Mouse (Mus musculus): ENCODE data around the gene Tubgcp6. TPM values are rescaled to one million over a fixed set of nuclear protein-coding genes. Genes with fewer than 3 reads are reported as not detected.

The Tubgcp6 gene
- 25.7 and 26.5 TPM in 2 replicates for polyA plus RNA-seq (2016; fragmentation: Nextera tagmentation; extraction: Ambion mirVana)

DNA sequence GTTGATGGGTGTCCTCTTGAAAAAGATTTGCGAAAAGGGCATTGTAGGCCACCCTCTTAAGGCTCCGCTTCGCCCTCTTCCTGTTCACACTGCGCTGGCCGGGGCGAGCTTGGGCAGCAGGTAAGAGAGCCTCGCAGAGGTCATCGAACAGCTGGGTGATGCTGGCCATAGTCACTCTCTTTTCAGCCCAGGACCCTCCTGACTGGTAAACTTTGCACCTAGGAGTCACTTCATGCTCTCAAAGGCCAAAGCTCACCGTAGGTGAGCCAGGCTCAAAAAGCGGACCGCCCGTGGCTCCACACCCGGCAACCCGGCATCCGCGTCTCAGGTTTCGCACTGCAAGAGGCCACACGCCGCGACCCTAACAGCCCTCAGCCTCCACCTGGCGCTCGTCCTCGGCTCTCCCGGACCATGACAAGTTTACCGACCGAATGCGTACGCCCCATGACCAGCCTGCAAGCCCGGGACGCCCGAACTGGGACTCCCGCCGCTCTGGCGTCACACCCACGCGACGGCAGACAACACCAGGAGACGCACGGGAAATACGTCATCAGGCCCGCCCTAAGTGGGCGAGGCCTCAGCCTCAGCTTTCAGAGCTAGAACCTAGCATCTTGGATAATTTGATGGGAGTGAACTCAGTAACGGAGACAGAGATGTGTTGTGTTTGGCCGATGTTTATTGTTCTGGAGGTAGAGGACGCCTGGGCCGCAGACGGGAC lies at the start of gene Tubgcp6:
TSS of gene Tubgcp6 (minus strand) at position 464 of the 718 bp plus-strand sequence.
- DNase-seq (ENCODE audit: extremely low spot score, low spot score): peak; percentile 95
- Histone ChIP-seq H3K36me3 (replicated peaks) (peaks cover 50% of the 10 kb centered on the region), H3K9me3 (no peaks in the 10 kb centered on the region), H3K27ac (peak within 1 kb of the TSS; percentile 88), H3K27me3 (ENCODE audit: poor library complexity, severe bottlenecking) (no peaks in the 10 kb centered on the region), H3K4me3 (peak within 1 kb of the TSS; percentile 96), H3K4me1 (peaks cover 52% of the 10 kb centered on the region)
- under 1% methylated on average over 47 of the region's 47 CpGs for WGBS

DNA sequence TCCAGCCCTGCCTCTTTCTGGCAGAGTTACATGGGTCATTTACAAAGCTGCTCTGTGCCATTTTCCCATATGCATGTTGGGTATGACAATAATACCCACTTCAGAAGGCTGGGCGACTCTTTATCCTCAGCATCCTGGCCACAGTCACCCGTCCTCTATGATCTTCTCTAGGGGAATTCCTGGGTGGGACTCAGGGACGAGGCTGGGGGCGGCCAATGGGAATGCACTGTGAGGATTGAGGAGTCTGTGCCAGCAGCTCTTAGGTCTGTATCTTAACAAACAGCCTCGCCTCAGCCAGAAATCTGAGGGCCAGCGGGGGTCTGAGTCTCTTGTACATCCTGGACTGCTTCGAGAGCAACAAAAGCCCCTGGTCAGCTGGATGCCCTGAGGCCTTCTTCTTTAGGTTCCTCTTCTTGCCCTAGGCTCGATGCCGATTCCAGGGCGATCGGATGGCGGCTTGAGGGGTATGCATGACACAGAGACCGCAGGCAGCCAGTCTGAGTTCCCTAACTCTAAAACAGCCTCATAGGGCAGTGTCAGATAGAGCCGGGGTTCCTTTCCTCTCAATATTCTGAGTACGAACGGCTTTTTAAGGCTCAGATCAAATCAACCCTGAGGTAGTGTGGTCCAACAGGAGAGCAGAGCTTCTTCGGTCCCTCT lies 49.5 kb upstream of the Tubgcp6 start:
- DNase-seq (ENCODE audit: extremely low spot score, low spot score): no peak
- WGBS: 28% methylated on average over 17 of the region's 17 CpGs
- H3K27me3 ChIP-seq (ENCODE audit: poor library complexity, severe bottlenecking): no peaks in the 10 kb centered on the region
- peak overlapping the region; percentile 85 for H3K27ac ChIP-seq
- H3K36me3 ChIP-seq (replicated peaks): peaks cover 58% of the 10 kb centered on the region
- H3K4me3 ChIP-seq: peak overlapping the region; percentile 67
- H3K9me3 ChIP-seq: no peaks in the 10 kb centered on the region
- peaks cover 91% of the 10 kb centered on the region for H3K4me1 ChIP-seq

DNA sequence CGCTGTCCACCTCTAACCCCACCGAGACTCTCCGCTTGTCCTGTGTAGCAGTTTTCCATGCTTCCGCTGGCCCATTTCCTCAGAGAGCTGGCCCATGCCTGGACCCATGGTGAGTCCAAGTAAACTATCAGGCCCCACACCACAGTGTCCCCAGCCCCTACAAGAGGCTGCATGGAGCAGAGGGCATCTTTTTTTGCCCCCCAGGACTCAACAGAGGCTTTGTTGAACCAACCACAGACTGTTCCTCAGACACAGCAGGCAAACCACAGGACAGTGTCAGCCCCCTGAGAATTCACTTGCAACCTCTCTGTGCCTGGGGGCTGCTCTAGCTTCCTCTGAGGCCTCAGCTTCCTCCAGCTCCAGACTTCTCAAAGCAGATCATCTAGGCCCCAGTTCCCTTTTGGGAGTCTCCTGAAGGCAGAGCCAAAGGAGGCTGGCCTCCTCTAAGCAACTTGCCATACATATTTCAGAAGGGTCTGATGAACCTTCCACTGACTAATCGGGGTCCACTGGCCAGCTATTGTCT lies 48.7 kb upstream of the Tubgcp6 start:
- Histone ChIP-seq H3K4me1 (peaks cover 83% of the 10 kb centered on the region), H3K27me3 (ENCODE audit: poor library complexity, severe bottlenecking) (no peaks in the 10 kb centered on the region), H3K27ac (peak overlapping the region; percentile 85), H3K36me3 (replicated peaks) (peaks cover 59% of the 10 kb centered on the region), H3K4me3 (no peak overlapping the region; the same call in 1 of the 2 replicates), H3K9me3 (no peaks in the 10 kb centered on the region)
- WGBS: 95% methylated on average over 5 of the region's 5 CpGs
- DNase-seq (ENCODE audit: extremely low spot score, low spot score): no peak

DNA sequence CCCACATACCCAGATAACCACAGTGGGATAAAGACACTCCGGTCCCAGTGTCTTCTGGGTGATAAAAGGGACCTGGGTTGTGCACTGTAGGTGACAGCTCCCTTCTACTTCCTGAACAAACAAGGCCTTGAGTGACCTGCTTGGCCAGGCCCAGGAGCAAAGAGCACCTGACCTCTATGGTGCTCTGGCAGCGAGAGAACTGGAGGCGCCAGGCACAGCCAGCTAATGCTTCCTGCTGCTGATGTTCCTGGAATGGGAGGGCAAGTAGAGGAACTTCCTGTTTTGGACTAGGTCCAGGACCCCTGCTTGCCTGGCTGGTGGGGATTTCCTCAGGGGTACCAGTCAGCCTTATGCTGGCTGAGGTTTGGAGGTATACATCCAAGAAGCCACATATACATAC lies 47.2 kb upstream of the Tubgcp6 start:
- 78% methylated on average over 3 of the region's 3 CpGs for WGBS
- DNase-seq (ENCODE audit: extremely low spot score, low spot score): no peak
- Histone ChIP-seq H3K4me3 (no peak overlapping the region), H3K36me3 (replicated peaks) (peaks cover 70% of the 10 kb centered on the region), H3K27me3 (ENCODE audit: poor library complexity, severe bottlenecking) (no peaks in the 10 kb centered on the region), H3K27ac (peak overlapping the region; percentile 75), H3K9me3 (no peaks in the 10 kb centered on the region), H3K4me1 (peaks cover 68% of the 10 kb centered on the region)

DNA sequence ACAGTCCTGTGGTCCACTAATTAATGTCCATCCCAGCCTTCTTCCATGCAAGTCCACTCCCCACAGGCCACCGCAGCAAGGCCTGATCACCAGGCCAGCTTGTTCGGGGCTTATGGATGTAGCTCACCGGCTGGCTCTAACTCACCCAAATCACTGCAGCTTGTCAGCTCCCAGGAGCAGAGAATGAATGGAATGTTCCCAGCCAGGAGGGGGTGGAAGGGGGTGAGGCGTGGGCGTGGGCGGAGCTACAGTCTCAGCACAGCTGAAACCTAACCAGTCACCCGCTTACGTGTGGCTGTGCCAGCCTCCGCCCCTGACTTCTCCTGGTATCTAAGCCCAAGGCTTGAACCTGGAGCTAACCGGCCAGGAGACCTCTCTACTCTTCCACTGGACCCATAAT lies 46.5 kb upstream of the Tubgcp6 start:
- H3K4me1 ChIP-seq: peaks cover 62% of the 10 kb centered on the region

DNA sequence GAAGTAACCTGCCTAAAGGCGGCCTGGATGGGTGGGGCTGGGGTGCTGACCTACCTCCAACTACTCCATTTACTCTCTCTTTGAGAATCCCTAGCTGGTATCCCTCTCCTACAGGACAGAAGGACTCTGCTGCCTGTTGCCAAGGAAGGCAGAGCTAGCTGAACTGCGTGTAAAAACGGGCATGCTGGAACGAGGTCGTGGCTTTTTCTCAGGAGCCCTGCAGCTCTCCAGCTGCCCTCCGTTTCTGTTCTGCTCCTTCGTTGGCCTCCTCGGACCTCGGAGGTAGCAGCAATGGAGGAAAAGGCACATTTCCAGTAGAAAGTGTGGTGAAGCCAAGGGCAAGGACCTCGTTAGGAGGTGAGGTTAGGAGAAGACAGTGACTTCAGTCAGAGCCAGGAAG lies 46.0 kb upstream of the Tubgcp6 start:
- Histone ChIP-seq H3K4me3 (peak overlapping the region; percentile 24; the same call in 1 of the 2 replicates), H3K4me1 (peaks cover 56% of the 10 kb centered on the region), H3K36me3 (replicated peaks) (peaks cover 81% of the 10 kb centered on the region), H3K27me3 (ENCODE audit: poor library complexity, severe bottlenecking) (no peaks in the 10 kb centered on the region), H3K27ac (peak overlapping the region; percentile 75), H3K9me3 (no peaks in the 10 kb centered on the region)
- WGBS: 62% methylated on average over 10 of the region's 10 CpGs
- DNase-seq (ENCODE audit: extremely low spot score, low spot score): no peak

More for the DNA sequence above, 46.5 kb upstream of the Tubgcp6 start:
- Histone ChIP-seq H3K27ac (peak overlapping the region; percentile 75), H3K9me3 (no peaks in the 10 kb centered on the region), H3K27me3 (ENCODE audit: poor library complexity, severe bottlenecking) (no peaks in the 10 kb centered on the region), H3K4me3 (peak overlapping the region; percentile 24; the same call in 1 of the 2 replicates), H3K36me3 (replicated peaks) (peaks cover 76% of the 10 kb centered on the region)
- DNase-seq (ENCODE audit: extremely low spot score, low spot score): peak; percentile 75
- 9% methylated on average over 10 of the region's 10 CpGs for WGBS

DNA sequence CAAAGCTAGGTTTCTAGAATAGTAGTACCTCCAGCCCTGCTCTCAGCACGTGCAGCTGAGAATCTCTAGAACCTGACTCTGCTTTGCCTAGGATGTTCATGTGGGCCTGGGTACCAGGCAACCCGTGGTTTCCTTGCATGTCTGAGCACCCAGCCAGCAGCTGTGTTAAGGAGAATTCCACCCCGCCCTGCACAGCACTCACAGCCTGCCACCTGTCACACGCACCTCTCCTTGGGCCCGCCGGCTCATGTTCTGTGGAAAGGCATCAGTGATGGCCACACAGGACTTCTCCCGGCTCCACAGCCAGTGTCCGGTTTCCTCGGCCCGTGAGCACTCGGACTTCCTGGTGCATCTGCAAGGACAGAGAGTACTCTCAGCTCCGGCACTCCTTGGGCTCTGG lies 42.6 kb upstream of the Tubgcp6 start:
- WGBS: 92% methylated on average over 12 of the region's 12 CpGs
- Histone ChIP-seq H3K4me3 (no peak overlapping the region), H3K4me1 (peaks cover 22% of the 10 kb centered on the region), H3K27me3 (ENCODE audit: poor library complexity, severe bottlenecking) (no peaks in the 10 kb centered on the region), H3K27ac (no peak overlapping the region), H3K9me3 (no peaks in the 10 kb centered on the region), H3K36me3 (replicated peaks) (peaks cover 99% of the 10 kb centered on the region)
- DNase-seq (ENCODE audit: extremely low spot score, low spot score): no peak

DNA sequence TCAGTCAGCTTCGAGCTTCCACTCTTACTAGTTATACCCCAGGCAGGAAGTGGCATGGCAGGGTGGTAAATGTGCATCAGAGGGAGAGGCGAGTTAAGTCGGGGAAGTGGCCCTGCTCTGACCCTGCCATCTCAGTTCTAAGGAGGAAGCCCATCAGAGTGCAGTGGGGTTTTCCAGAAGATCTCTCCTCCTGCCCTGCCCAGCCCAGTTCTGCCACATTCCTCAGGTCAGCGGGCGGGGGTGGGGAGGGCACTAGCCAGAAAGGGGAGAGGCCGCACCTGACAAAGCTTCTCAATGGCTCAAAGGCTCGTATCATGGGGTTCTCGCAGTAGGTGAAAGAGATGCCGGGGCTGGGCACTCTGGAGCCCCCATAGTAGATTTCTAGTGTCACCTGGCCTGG lies 38.5 kb upstream of the Tubgcp6 start:
- no peak overlapping the region for H3K4me3 ChIP-seq
- no peak overlapping the region for H3K27ac ChIP-seq
- H3K36me3 ChIP-seq (replicated peaks): peaks cover 100% of the 10 kb centered on the region

DNA sequence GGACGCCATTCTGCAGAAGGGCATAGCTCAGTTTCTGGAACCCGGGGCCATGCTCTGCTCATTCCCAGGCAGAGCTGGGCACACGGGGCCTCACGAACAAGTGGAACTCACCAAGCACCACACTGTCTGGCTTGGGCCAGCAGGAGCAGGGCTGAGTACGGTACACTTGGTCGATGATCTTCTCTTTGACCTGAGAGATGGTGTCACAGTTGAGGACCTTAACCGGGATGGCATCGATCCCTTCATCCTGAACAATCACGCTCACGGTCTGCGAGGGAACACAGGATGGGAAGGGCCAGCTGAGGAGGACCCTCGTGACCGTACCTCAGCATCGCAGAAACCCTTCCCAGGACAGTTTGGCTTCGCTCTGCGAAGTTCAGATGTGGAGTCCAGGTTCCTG lies 35.6 kb upstream of the Tubgcp6 start:
- WGBS: 93% methylated on average over 16 of the region's 16 CpGs
- Histone ChIP-seq H3K27me3 (ENCODE audit: poor library complexity, severe bottlenecking) (no peaks in the 10 kb centered on the region), H3K4me3 (no peak overlapping the region), H3K4me1 (peaks cover 7% of the 10 kb centered on the region), H3K27ac (no peak overlapping the region), H3K9me3 (no peaks in the 10 kb centered on the region), H3K36me3 (replicated peaks) (peaks cover 100% of the 10 kb centered on the region)
- no peak for DNase-seq (ENCODE audit: extremely low spot score, low spot score)

More for the DNA sequence above, 38.5 kb upstream of the Tubgcp6 start:
- no peak for DNase-seq (ENCODE audit: extremely low spot score, low spot score)
- Histone ChIP-seq H3K27me3 (ENCODE audit: poor library complexity, severe bottlenecking) (no peaks in the 10 kb centered on the region), H3K9me3 (no peaks in the 10 kb centered on the region), H3K4me1 (no peaks in the 10 kb centered on the region)
- WGBS: 93% methylated on average over 9 of the region's 9 CpGs

DNA sequence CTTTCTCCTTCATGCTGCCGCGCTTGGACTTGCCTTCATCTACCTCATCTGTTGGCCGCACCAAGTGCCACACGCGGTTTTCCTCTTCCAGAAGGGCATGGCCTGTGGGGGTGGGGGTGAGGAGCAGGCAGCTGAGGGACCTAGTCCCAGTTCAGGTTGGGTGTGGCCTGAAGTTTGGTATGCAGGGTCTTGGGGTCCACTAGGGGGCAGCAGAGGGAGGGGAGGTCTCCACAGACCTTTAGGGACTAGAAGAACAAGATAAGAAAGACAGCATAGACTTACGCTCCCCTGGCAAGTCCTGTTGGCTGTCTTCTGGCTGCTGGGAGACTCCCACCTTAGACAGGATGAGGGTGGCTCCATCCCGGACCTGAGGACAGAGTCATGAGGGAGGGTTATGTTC lies 35.0 kb upstream of the Tubgcp6 start:
- 68% methylated on average over 7 of the region's 7 CpGs for WGBS
- H3K36me3 ChIP-seq (replicated peaks): peaks cover 98% of the 10 kb centered on the region
- H3K4me3 ChIP-seq: no peak overlapping the region
- peak; percentile 73 for DNase-seq (ENCODE audit: extremely low spot score, low spot score)
- no peak overlapping the region for H3K27ac ChIP-seq
- H3K27me3 ChIP-seq (ENCODE audit: poor library complexity, severe bottlenecking): no peaks in the 10 kb centered on the region
- peaks cover 10% of the 10 kb centered on the region for H3K4me1 ChIP-seq
- no peaks in the 10 kb centered on the region for H3K9me3 ChIP-seq

DNA sequence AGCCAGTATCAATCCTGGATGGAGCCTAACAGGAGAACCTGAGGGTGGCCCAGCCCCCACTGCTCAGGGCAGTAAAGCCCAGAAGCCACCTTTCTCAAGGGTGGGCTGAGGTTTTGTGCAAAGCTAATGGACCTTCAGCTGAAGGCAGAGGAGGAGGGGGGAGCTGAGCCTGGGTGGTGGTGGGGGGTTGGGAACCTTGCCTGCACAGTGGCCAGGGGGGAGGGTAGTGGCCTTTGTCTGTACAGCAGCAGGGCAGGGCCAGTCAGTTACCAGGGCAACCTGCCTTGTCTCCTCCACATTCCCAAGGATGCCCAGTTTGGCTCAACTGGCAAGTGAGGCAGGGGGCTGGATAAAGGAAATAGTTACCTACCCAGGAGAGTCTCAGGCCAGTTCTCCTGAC lies 29.4 kb upstream of the Tubgcp6 start:
- H3K4me1 ChIP-seq: peaks cover 64% of the 10 kb centered on the region
- H3K4me3 ChIP-seq: peak overlapping the region; percentile 32; the same call in 1 of the 2 replicates
- H3K36me3 ChIP-seq (replicated peaks): peaks cover 41% of the 10 kb centered on the region
- DNase-seq (ENCODE audit: extremely low spot score, low spot score): peak; percentile 81
- H3K27ac ChIP-seq: peak overlapping the region; percentile 86
- peaks cover 18% of the 10 kb centered on the region for H3K27me3 ChIP-seq (ENCODE audit: poor library complexity, severe bottlenecking)
- no peaks in the 10 kb centered on the region for H3K9me3 ChIP-seq

DNA sequence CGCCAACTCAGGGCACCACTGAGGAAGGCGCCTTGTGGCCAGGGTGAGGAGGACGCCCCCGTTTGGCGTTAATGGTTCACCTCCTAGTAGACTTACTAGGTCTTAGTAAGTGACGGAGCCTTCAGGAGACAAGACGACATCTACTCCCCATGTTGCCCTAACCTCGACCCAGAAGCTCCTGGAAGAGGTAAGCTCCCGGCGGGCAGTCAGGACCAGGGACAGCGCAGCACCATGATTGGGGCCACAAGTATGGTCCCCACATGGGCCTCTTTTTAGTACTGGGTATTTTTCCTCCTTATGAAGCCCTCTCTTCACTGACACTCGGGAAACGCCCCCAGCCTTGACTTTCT lies 27.1 kb upstream of the Tubgcp6 start:
- H3K4me1 ChIP-seq: peaks cover 83% of the 10 kb centered on the region
- DNase-seq (ENCODE audit: extremely low spot score, low spot score): peak; percentile 53
- H3K27ac ChIP-seq: peak overlapping the region; percentile 96
- peak overlapping the region; percentile 84 for H3K4me3 ChIP-seq
- peaks cover 30% of the 10 kb centered on the region for H3K36me3 ChIP-seq (replicated peaks)
- H3K9me3 ChIP-seq: no peaks in the 10 kb centered on the region
- 1% methylated on average over 13 of the region's 13 CpGs for WGBS
- H3K27me3 ChIP-seq (ENCODE audit: poor library complexity, severe bottlenecking): peaks cover 41% of the 10 kb centered on the region
